Mouse (Mus musculus) heart, adult 2 months (tissue): ENCODE data around the gene Sirpb1c.

ENCODE experiments used
- CTCF ChIP-seq: fragments of 200-600 bp; IDR thresholded peaks from 2 replicates; pipeline ENCODE4 v1.8.1; 2022; ENCODE audit warnings: antibody characterized with exemption, mild to moderate bottlenecking, moderate library complexity
- EP300 ChIP-seq: fragments of 200-500 bp; IDR thresholded peaks from 2 replicates; pipeline ENCODE4 v1.6.1; 2011; ENCODE audit warnings: low read depth, low read length, control low read depth; ENCODE audit not compliant: insufficient read depth
- POLR2A ChIP-seq: fragments of 200-500 bp; IDR thresholded peaks from 2 replicates; pipeline ENCODE4 v1.6.1; 2011; ENCODE audit warnings: mild to moderate bottlenecking, low read depth, low read length, control low read depth; ENCODE audit not compliant: insufficient read depth

- TF ChIP-seq CTCF (no peak), POLR2A (no peak), EP300 (no peak)
These were observed 38.1 kb upstream of the Sirpb1c start for GRCm38 (mm10) chr3:15886380-15886779.
